Mouse (Mus musculus): Measurements from ENCODE around the gene Chac1. TPM values are rescaled to one million over a fixed set of nuclear protein-coding genes. Genes with fewer than 3 reads are reported as not detected.

Gene Chac1
- 1 to 10 TPM in 1 of 2 experiments, under 1 TPM in 1; 0.29 to 1.9 TPM for polyA plus RNA-seq (2017; shearing (Covaris generic))

DNA sequence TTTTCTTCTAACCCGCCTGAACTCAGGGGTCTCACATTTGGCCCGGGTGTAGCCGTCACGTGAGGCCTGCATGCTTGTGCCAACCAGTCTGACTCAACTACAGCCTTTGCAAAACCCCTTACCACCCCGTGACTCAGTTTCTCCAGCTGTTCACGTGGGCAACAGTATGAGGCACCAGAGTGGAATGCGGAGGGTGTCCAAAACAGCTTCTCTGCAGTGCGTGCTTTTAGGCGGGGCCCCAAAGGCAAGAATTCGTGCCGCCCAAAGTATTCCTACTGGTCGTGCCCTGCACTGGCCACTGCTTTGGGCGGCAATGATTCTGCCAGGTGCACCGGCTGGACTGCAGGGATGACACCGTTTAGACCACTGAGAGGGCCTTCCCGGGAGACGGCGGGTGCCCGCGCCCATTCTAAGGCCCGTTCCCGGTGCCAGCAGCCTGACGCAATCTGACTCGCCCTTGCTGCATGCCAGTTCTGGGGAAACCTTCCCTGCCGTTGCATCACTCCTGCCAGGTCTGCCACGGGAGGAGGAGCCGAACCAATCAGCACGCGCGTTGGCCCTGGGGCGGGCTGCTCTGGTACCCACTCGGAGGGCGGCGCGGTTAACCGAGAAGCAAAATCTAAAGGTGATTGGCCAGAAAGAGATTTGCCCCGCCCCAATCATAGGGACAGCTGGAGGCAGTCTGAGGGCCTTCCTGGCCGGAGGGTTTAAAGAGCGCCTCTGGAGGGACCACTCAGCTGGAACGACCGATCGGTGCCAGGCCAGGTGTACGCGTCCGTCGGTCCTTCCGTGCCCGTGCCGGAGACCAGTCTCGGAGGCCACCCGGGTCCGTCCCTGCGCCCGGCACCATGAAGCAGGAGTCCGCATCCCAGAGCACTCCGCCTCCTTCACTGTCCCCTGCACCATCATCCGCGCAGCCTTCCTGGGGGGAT lies at the start of gene Chac1:
Gene Chac1, plus strand, starts transcription at position 675 of the 932 bp plus-strand sequence.

DNA sequence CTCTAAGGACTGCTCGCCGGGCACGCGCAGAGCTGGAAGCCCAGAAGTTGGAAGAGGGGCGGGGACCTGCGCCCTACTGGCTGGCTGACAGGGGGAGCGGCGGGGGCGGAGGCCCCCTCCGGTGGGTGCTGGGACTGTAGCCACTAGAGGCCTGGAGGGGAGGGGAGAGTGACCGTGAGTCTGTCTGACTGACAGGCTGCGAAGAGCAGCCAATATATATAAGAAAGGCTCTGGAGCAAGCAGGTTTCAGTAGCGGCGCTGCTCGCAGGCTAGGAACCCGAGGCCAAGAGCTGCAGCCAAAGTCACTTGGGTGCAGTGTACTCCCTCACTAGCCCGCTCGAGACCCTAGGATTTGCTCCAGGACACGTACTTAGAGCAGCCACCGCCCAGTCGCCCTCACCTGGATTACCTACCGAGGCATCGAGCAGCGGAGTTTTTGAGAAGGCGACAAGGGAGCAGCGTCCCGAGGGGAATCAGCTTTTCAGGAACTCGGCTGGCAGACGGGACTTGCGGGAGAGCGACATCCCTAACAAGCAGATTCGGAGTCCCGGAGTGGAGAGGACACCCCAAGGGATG lies 25.4 kb upstream of the Chac1 start, which contains the start of gene Dll4:
Gene Dll4, plus strand, starts transcription at position 217 of the 576 bp plus-strand sequence.

Other genes starting within 250 kb of the Chac1 start
- 1 to 10 TPM; 3.6 to 3.8 TPM for gene Rad51, start 238.4 kb upstream of the Chac1 start, polyA plus RNA-seq (2017; shearing (Covaris generic))
- 10 to 100 TPM; 22.2 to 26.8 TPM for gene Rmdn3, start 194.2 kb upstream of the Chac1 start, polyA plus RNA-seq (2017; shearing (Covaris generic))
- under 1 TPM; 0.34 to 0.60 TPM for gene Gchfr, start 183.5 kb upstream of the Chac1 start, polyA plus RNA-seq (2017; shearing (Covaris generic))
- under 1 TPM; 0.70 to 0.83 TPM for gene Gm14137, start 176.7 kb upstream of the Chac1 start, polyA plus RNA-seq (2017; shearing (Covaris generic))
- gene Zfyve19, start 142.6 kb upstream of the Chac1 start, polyA plus RNA-seq (2017; shearing (Covaris generic)), result 10 to 100 TPM; 40.0 to 50.1 TPM
- gene Dnajc17, start 142.4 kb upstream of the Chac1 start, polyA plus RNA-seq (2017; shearing (Covaris generic)), result 10 to 100 TPM; 22.5 to 35.9 TPM
- not detected for gene Ppp1r14d, start 121.3 kb upstream of the Chac1 start, polyA plus RNA-seq (2017; shearing (Covaris generic))
- gene Spint1, start 113.9 kb upstream of the Chac1 start, polyA plus RNA-seq (2017; shearing (Covaris generic)), result under 1 TPM in 1 of 2 experiments, not detected in 1; 0.81 TPM
- gene Rhov, start 80.0 kb upstream of the Chac1 start, polyA plus RNA-seq (2017; shearing (Covaris generic)), result under 1 TPM in 1 of 2 experiments, not detected in 1; 0.78 TPM
- 10 to 100 TPM; 11.3 to 12.6 TPM for gene Vps18, start 62.5 kb upstream of the Chac1 start, polyA plus RNA-seq (2017; shearing (Covaris generic))
- gene Dll4, start 25.4 kb upstream of the Chac1 start, polyA plus RNA-seq (2017; shearing (Covaris generic)), result not detected
- gene Ino80, start 126.5 kb downstream of the Chac1 start, polyA plus RNA-seq (2017; shearing (Covaris generic)), result 1 to 10 TPM; 4.4 to 6.2 TPM
- 1 to 10 TPM in 1 of 2 experiments, under 1 TPM in 1; 0.02 to 1.3 TPM for gene Exd1, start 196.4 kb downstream of the Chac1 start, polyA plus RNA-seq (2017; shearing (Covaris generic))
- 10 to 100 TPM; 58.3 to 82.7 TPM for gene Chp1, start 196.5 kb downstream of the Chac1 start, polyA plus RNA-seq (2017; shearing (Covaris generic))